14 mouse cellular contexts compared by ENCODE assay signal in genomic region chr11:40713858-40714257, GRCm38 (mm10). TPM values are rescaled to one million over a fixed set of nuclear protein-coding genes. Genes with fewer than 3 reads are reported as not detected.
DNase-seq lines count a peak whose midpoint lies in the region; ATAC-seq lines count a peak whose summit lies in the region.
"Had no signal": no experiment of that assay in that cellular context is flagged by ENCODE, and none has a peak within 500 bp of the region (broad histone marks: within the 10 kb centered on the region; RNA-seq: fewer than 3 reads in every experiment).

No protein-coding gene starts in this region.

- H3K9ac ChIP-seq in midbrain, embryonic 14.5 days (replicated peaks; ENCODE audit: low read length): no peak overlapping the region
- no peak overlapping the region for H3K9ac ChIP-seq in midbrain, embryonic 16.5 days (ENCODE audit: low read depth, low read length)
- H3K9ac ChIP-seq: embryonic facial prominence, embryonic 12.5 days; forebrain, embryonic 13.5 days; hindbrain, embryonic 12.5 days; limb, embryonic 13.5 days had no signal

- H3K4me1 ChIP-seq in heart, embryonic 10.5 days: no peaks in the 10 kb centered on the region
- H3K4me1 ChIP-seq in midbrain, embryonic 14.5 days (ENCODE audit: control insufficient read depth, insufficient read depth, low read length): no peaks in the 10 kb centered on the region
- no peaks in the 10 kb centered on the region for H3K4me1 ChIP-seq in midbrain, embryonic 16.5 days (ENCODE audit: control insufficient read depth, insufficient read depth, low read length)
- H3K4me1 ChIP-seq: embryonic facial prominence, embryonic 12.5 days; forebrain, embryonic 13.5 days; hindbrain, embryonic 12.5 days; limb, embryonic 13.5 days had no signal

- H3K36me3 ChIP-seq in heart, embryonic 10.5 days: peaks cover 91% of the 10 kb centered on the region
- H3K36me3 ChIP-seq in midbrain, embryonic 14.5 days (ENCODE audit: control insufficient read depth, insufficient read depth, low read length): peaks cover 21% of the 10 kb centered on the region; the same call in 1 of the 2 replicates
- no peaks in the 10 kb centered on the region for H3K36me3 ChIP-seq in midbrain, embryonic 16.5 days (ENCODE audit: control insufficient read depth, insufficient read depth, low read length)

- no peak overlapping the region for H3K4me3 ChIP-seq in heart, embryonic 10.5 days
- H3K4me3 ChIP-seq in midbrain, embryonic 14.5 days (replicated peaks; ENCODE audit: low read depth, low read length): no peak overlapping the region
- no peak overlapping the region for H3K4me3 ChIP-seq in midbrain, embryonic 16.5 days (ENCODE audit: low read depth, low read length)
- H3K4me3 ChIP-seq: embryonic facial prominence, embryonic 12.5 days; forebrain, embryonic 13.5 days; hindbrain, embryonic 12.5 days; limb, embryonic 13.5 days had no signal

- no peaks in the 10 kb centered on the region for H3K9me3 ChIP-seq in heart, embryonic 10.5 days
- no peaks in the 10 kb centered on the region for H3K9me3 ChIP-seq in midbrain, embryonic 14.5 days (ENCODE audit: control insufficient read depth, low read length)
- no peaks in the 10 kb centered on the region for H3K9me3 ChIP-seq in midbrain, embryonic 16.5 days (replicated peaks; ENCODE audit: control insufficient read depth, low read length, poor library complexity, severe bottlenecking)
- H3K9me3 ChIP-seq: embryonic facial prominence, embryonic 12.5 days; forebrain, embryonic 13.5 days; hindbrain, embryonic 12.5 days; limb, embryonic 13.5 days had no signal

- intact Hi-C loops in heart, postnatal 14 days (cut with DNase I): no loop called here

- H3K4me2 ChIP-seq in midbrain, embryonic 14.5 days (ENCODE audit: low read length): no peak overlapping the region
- H3K4me2 ChIP-seq in midbrain, embryonic 16.5 days (ENCODE audit: low read length): no peak overlapping the region
- H3K4me2 ChIP-seq: embryonic facial prominence, embryonic 12.5 days; forebrain, embryonic 13.5 days; hindbrain, embryonic 12.5 days; limb, embryonic 13.5 days had no signal

- H3K27me3 ChIP-seq in heart, embryonic 10.5 days (ENCODE audit: insufficient read depth, poor library complexity, severe bottlenecking): no peaks in the 10 kb centered on the region
- H3K27me3 ChIP-seq in midbrain, embryonic 14.5 days (ENCODE audit: control insufficient read depth, insufficient read depth, low read length): no peaks in the 10 kb centered on the region
- H3K27me3 ChIP-seq in midbrain, embryonic 16.5 days (ENCODE audit: control insufficient read depth, insufficient read depth, low read depth, low read length): no peaks in the 10 kb centered on the region
- H3K27me3 ChIP-seq: embryonic facial prominence, embryonic 12.5 days; forebrain, embryonic 13.5 days; hindbrain, embryonic 12.5 days; limb, embryonic 13.5 days had no signal

- 92% methylated on average over 8 of the region's 8 CpGs for WGBS in heart, embryonic 10.5 days
- WGBS in midbrain, embryonic 14.5 days: 86% methylated on average over 8 of the region's 8 CpGs
- WGBS in midbrain, embryonic 16.5 days: 83% methylated on average over 8 of the region's 8 CpGs

- no peak overlapping the region for H3K27ac ChIP-seq in heart, embryonic 10.5 days
- H3K27ac ChIP-seq in midbrain, embryonic 14.5 days (replicated peaks; ENCODE audit: low read depth, low read length): no peak overlapping the region
- H3K27ac ChIP-seq in midbrain, embryonic 16.5 days (ENCODE audit: low read length): no peak overlapping the region
- H3K27ac ChIP-seq: embryonic facial prominence, embryonic 12.5 days; forebrain, embryonic 13.5 days; hindbrain, embryonic 12.5 days; limb, embryonic 13.5 days had no signal

- DNase-seq in heart, postnatal 14 days: peak; percentile 21
- no peak for DNase-seq in heart, embryonic 10.5 days (ENCODE audit: low spot score)
- peak; percentile 7 for DNase-seq in midbrain, embryonic 14.5 days
- peak; percentile 37 for DNase-seq in adrenal gland, postnatal 14 days
- peak; percentile 64 to 69 for DNase-seq in kidney, postnatal 25 days
- DNase-seq in cerebellum, adult 9-10 months: no peak
- DNase-seq in testis, postnatal 14 days (ENCODE audit: low spot score): no peak
- DNase-seq: gastrocnemius, postnatal 14 days; thymus, postnatal 25 days had no signal

- ATAC-seq in midbrain, embryonic 14.5 days (ENCODE audit: low FRiP score, low TSS enrichment): no peak
- ATAC-seq in midbrain, embryonic 16.5 days: no peak
- ATAC-seq: forebrain, embryonic 13.5 days had no signal

RNA-seq across cellular contexts. Expression of gene Mat2b, which starts 18.9 kb away (rescaled TPM):
- total RNA-seq in heart, postnatal 14 days (2021): 100 to 1,000 TPM in 1 of 2 experiments, 10 to 100 TPM in 1; 94.3 to 102 TPM
- polyA plus RNA-seq in heart, embryonic 10.5 days (2016; fragmentation: Nextera tagmentation; extraction: Ambion mirVana): 103 and 106 TPM in 2 replicates
- polyA plus RNA-seq in midbrain, embryonic 14.5 days (2014; fragmentation: Nextera tagmentation; extraction: Ambion mirVana): 55.3 and 69.9 TPM in 2 replicates
- 58.7 and 61.5 TPM in 2 replicates for polyA plus RNA-seq in midbrain, embryonic 16.5 days (2015; fragmentation: Nextera tagmentation; extraction: Ambion mirVana)
- total RNA-seq in adrenal gland, postnatal 14 days (2021): 98.1 and 102 TPM in 2 replicates

RNA-seq across cellular contexts. Expression of gene Hmmr, which starts 19.4 kb away (rescaled TPM):
- 1 to 10 TPM; 2.0 to 4.4 TPM for total RNA-seq in heart, postnatal 14 days (2021)
- 57.1 and 63.0 TPM in 2 replicates for polyA plus RNA-seq in heart, embryonic 10.5 days (2016; fragmentation: Nextera tagmentation; extraction: Ambion mirVana)
- 5.1 and 8.7 TPM in 2 replicates for polyA plus RNA-seq in midbrain, embryonic 14.5 days (2014; fragmentation: Nextera tagmentation; extraction: Ambion mirVana)
- 3.6 and 4.8 TPM in 2 replicates for polyA plus RNA-seq in midbrain, embryonic 16.5 days (2015; fragmentation: Nextera tagmentation; extraction: Ambion mirVana)
- 8.1 and 9.1 TPM in 2 replicates for total RNA-seq in adrenal gland, postnatal 14 days (2021)

RNA-seq across cellular contexts. Expression of gene Nudcd2, which starts 19.6 kb away (rescaled TPM):
- 10 to 100 TPM; 14.0 to 17.1 TPM for total RNA-seq in heart, postnatal 14 days (2021)
- 152 and 184 TPM in 2 replicates for polyA plus RNA-seq in heart, embryonic 10.5 days (2016; fragmentation: Nextera tagmentation; extraction: Ambion mirVana)
- polyA plus RNA-seq in midbrain, embryonic 14.5 days (2014; fragmentation: Nextera tagmentation; extraction: Ambion mirVana): 62.9 and 74.9 TPM in 2 replicates
- polyA plus RNA-seq in midbrain, embryonic 16.5 days (2015; fragmentation: Nextera tagmentation; extraction: Ambion mirVana): 49.3 and 55.0 TPM in 2 replicates
- total RNA-seq in adrenal gland, postnatal 14 days (2021): 32.1 and 36.7 TPM in 2 replicates

RNA-seq across cellular contexts. Expression of gene Ccng1, which starts 41.3 kb away (rescaled TPM):
- total RNA-seq in heart, postnatal 14 days (2021): 100 to 1,000 TPM; 289 to 318 TPM
- 76.3 and 127 TPM in 2 replicates for polyA plus RNA-seq in heart, embryonic 10.5 days (2016; fragmentation: Nextera tagmentation; extraction: Ambion mirVana)
- polyA plus RNA-seq in midbrain, embryonic 14.5 days (2014; fragmentation: Nextera tagmentation; extraction: Ambion mirVana): 31.0 and 43.6 TPM in 2 replicates
- polyA plus RNA-seq in midbrain, embryonic 16.5 days (2015; fragmentation: Nextera tagmentation; extraction: Ambion mirVana): 39.2 and 39.8 TPM in 2 replicates
- total RNA-seq in adrenal gland, postnatal 14 days (2021): 71.7 and 74.4 TPM in 2 replicates

Comparison
In these comparisons a context has a peak if more than half of its experiments do, and no peak if none do; other contexts are left out.
1. DNase-seq: peak in heart, postnatal 14 days (2 of 2), midbrain, embryonic 14.5 days (single experiment), adrenal gland, postnatal 14 days (single experiment) and kidney, postnatal 25 days (2 of 2); none in heart, embryonic 10.5 days (single experiment), cerebellum, adult 9-10 months (single experiment) and testis, postnatal 14 days (single experiment).